Mouse (Mus musculus) spleen, adult 2 months (tissue): ENCODE data around the gene Fezf1. TPM values are rescaled to one million over a fixed set of nuclear protein-coding genes. Genes with fewer than 3 reads are reported as not detected.

Experiments used
- DNase-seq, 2 experiments: peaks; one replicate each; pipeline versions ENCODE4 v3.0.0 to v3.0.0-alpha.2; 2012 to 2021; ENCODE audit warnings: low spot score in 2 of 2, low read depth in 1 of 2
- H3K27ac ChIP-seq: fragments of 200-500 bp; 2 replicates; pipeline ENCODE4 v1.5.1; 2012; ENCODE audit warnings: low read length, inconsistent platforms; ENCODE audit not compliant: insufficient read depth
- H3K27me3 ChIP-seq: fragments of 200-500 bp; 2 replicates; pipeline ENCODE4 v1.6.1; 2012; ENCODE audit warnings: mild to moderate bottlenecking, moderate library complexity, low read length, inconsistent platforms; ENCODE audit not compliant: control insufficient read depth, insufficient read depth
- H3K36me3 ChIP-seq: fragments of 200-500 bp; 2 replicates; pipeline ENCODE4 v1.6.1; 2012; ENCODE audit warnings: mild to moderate bottlenecking, low read length, inconsistent platforms; ENCODE audit not compliant: control insufficient read depth, insufficient read depth
- H3K4me1 ChIP-seq: fragments of 200-500 bp; 2 replicates; pipeline ENCODE4 v1.6.1; 2011; ENCODE audit warnings: inconsistent platforms; ENCODE audit not compliant: control insufficient read depth, insufficient read depth, insufficient read length
- H3K4me3 ChIP-seq: fragments of 200-500 bp; 2 replicates; pipeline ENCODE4 v1.5.1; 2011; ENCODE audit warnings: mild to moderate bottlenecking, inconsistent platforms; ENCODE audit not compliant: insufficient read depth, insufficient read length; ENCODE audit errors: extremely low read depth
- CTCF ChIP-seq: fragments of 200-500 bp; IDR thresholded peaks from 2 replicates; pipeline ENCODE4 v1.5.1; 2011; ENCODE audit warnings: mild to moderate bottlenecking, inconsistent platforms; ENCODE audit not compliant: insufficient read depth, insufficient read length, insufficient replicate concordance; ENCODE audit errors: extremely low read depth
- POLR2A ChIP-seq: fragments of 200-500 bp; IDR thresholded peaks from 2 replicates; pipeline ENCODE4 v1.6.1; 2011; ENCODE audit warnings: low read depth, low read length, inconsistent platforms
- WGBS: fragments of 180-500 bp; shearing (Covaris S2); methylation state at CpG from one replicate; pipeline ENCODE4 v1.1.7; 2018; 5-methylcytosine and 5-hydroxymethylcytosine counted together
- polyA plus RNA-seq: library from polyadenylated mRNA; depleted of rRNA; stranded (reverse); fragments of >200 nt; gene quantifications from 2 replicates; pipeline ENCODE4 v1.2.3, GENCODE M21; 2012

Fezf1 gene
- polyA plus RNA-seq, 1 experiment: not detected

- Histone ChIP-seq H3K27ac (no peak overlapping the region), H3K27me3 (peaks cover 24% of the 10 kb centered on the region), H3K4me3 (no peak overlapping the region), H3K36me3 (no peaks in the 10 kb centered on the region), H3K4me1 (no peaks in the 10 kb centered on the region)
- TF ChIP-seq CTCF (no peak), POLR2A (no peak)
- DNase-seq: no peak
- WGBS: 3% methylated on average over 61 of the region's 61 CpGs
These were observed 450 bp downstream of the Fezf1 start for GRCm38 (mm10) chr6:23247512-23248312.

GRCm38 (mm10) chr6:23246790-23247511, 1.2 kb downstream of the Fezf1 start:
- Histone ChIP-seq H3K27me3 (peaks cover 24% of the 10 kb centered on the region), H3K36me3 (no peaks in the 10 kb centered on the region), H3K27ac (no peak overlapping the region), H3K4me1 (no peaks in the 10 kb centered on the region), H3K4me3 (no peak overlapping the region)
- DNase-seq: no peak
- TF ChIP-seq CTCF (no peak), POLR2A (no peak)
- 7% methylated on average over 23 of the region's 23 CpGs for WGBS

DNA sequence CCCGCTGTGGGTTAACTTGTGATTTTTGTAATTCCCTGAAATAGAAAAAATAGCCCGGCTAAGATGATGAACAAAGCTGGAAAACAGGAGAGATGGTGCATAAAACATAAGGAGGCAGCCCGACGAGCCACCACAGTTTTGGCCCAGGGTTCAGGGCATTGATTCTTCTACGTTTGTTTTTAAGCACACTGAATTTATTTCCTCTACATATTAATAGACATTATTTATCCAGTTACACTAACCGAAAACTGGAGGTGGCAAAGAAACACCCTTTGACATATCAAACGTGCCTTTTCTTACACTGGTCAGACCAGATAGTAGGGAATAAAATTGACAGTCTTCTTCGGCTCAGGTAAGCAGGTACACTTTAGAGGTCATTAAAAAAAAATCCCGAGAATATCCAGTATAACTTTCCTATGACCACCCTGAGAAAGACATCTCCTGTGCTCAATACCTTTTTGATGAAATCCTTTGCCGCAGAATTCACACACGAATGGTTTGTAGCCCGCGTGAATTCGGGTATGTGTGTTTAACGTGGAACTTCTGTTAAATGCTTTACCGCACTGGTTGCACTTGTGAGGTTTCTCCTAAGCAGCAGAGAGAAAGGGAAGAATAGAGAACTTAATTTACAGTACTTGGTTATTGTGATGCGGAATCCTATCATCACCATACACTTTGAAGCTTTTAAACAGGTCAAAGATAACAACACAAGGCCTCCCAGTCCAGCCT, 1.9 kb downstream of the Fezf1 start:
- Histone ChIP-seq H3K36me3 (no peaks in the 10 kb centered on the region), H3K27me3 (peaks cover 23% of the 10 kb centered on the region), H3K27ac (no peak overlapping the region), H3K4me3 (no peak overlapping the region), H3K4me1 (no peaks in the 10 kb centered on the region)
- no peak for TF ChIP-seq CTCF
- no peak for TF ChIP-seq POLR2A
- DNase-seq: no peak
- WGBS: 12% methylated on average over 17 of the region's 17 CpGs

- DNase-seq: no peak
- peaks cover 23% of the 10 kb centered on the region for H3K27me3 ChIP-seq
- H3K4me3 ChIP-seq: no peak overlapping the region
- no peak for TF ChIP-seq POLR2A
- no peak for TF ChIP-seq CTCF
- 11% methylated on average over 23 of the region's 23 CpGs for WGBS
- no peak overlapping the region for H3K27ac ChIP-seq
- H3K4me1 ChIP-seq: no peaks in the 10 kb centered on the region
- no peaks in the 10 kb centered on the region for H3K36me3 ChIP-seq
These were observed 2.6 kb downstream of the Fezf1 start for GRCm38 (mm10) chr6:23245545-23246011.

- WGBS: 25% methylated on average over 9 of the region's 9 CpGs
- TF ChIP-seq CTCF: no peak
- TF ChIP-seq POLR2A: no peak
- no peaks in the 10 kb centered on the region for H3K36me3 ChIP-seq
- H3K27me3 ChIP-seq: peaks cover 21% of the 10 kb centered on the region
- no peak overlapping the region for H3K27ac ChIP-seq
- no peak overlapping the region for H3K4me3 ChIP-seq
- no peak for DNase-seq
- no peaks in the 10 kb centered on the region for H3K4me1 ChIP-seq
These were observed 3.0 kb downstream of the Fezf1 start for GRCm38 (mm10) chr6:23245121-23245520.

- Histone ChIP-seq H3K27me3 (peaks cover 16% of the 10 kb centered on the region), H3K27ac (no peak overlapping the region), H3K36me3 (no peaks in the 10 kb centered on the region), H3K4me1 (no peaks in the 10 kb centered on the region), H3K4me3 (no peak overlapping the region)
- WGBS: 8% methylated on average over 15 of the region's 15 CpGs
- DNase-seq: no peak
- TF ChIP-seq POLR2A (no peak), CTCF (no peak)
These were observed 4.1 kb downstream of the Fezf1 start for GRCm38 (mm10) chr6:23243821-23244760.
